Mouse (Mus musculus): ENCODE data around the gene Cers5.
A peak's percentile ranks its signal among the peaks of the same experiment; 100 is the strongest.
"Not testable (repeated sequence)": the region's sequence is repeated elsewhere in the genome, so short reads cannot be mapped to it uniquely, and the experiment has no call there.

Gene Cers5

DNA sequence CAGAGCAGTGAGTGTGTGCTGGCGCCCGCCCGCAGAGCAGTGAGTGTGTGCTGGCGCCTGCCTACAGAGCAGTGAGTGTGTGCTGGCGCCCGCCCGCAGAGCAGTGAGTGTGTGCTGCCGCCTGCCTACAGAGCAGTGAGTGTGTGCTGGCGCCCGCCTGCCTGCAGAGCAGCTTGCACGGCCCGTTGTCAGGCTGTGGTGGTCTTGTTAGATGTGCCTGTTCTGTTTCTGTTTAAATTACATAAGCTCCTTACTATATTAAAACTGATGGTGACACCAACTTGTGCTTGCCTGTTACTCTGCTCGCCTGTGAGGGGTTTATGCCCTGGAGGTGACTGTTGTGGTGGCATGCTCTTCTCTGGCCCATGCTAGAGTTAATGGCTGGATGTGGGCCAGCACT, 64.5 kb downstream of the Cers5 start:
- no peak for DNase-seq (ENCODE audit: low spot score in 2 of 2)

DNA sequence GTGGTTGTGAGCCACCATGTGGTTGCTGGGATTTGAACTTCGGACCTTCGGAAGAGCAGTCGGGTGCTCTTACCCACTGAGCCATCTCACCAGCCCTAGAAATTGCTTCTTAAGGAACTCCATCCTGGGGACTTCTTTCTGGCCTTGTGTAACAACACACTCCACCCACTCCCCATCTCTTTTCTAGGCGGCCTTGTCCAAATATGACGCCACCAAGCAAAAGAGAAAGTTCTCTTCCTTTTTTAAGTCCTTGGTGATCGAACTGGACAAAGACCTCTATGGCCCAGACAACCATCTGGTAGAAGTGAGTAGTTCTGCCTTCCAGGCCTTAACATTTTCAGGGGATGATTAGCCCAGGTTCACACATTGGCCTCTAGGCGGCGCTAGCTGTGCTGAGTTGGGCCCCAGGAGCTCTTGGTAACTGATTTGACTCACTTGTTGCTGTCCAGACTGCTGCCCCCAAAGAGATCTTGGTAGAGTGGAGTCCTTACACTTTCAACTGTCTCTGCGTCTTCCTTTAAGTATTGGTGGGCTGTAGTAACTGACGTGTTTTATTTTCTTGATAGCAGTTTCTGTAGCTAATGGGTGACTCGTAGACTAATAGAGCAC, 67.1 kb downstream of the Cers5 start, which contains the start of gene Gm17349:
Gene Gm17349 (minus strand): TSS at position 51 of the 609 bp plus-strand sequence.
- peak in 1 of 2 experiments; percentile 60 for DNase-seq (ENCODE audit: low spot score in 2 of 2)

DNA sequence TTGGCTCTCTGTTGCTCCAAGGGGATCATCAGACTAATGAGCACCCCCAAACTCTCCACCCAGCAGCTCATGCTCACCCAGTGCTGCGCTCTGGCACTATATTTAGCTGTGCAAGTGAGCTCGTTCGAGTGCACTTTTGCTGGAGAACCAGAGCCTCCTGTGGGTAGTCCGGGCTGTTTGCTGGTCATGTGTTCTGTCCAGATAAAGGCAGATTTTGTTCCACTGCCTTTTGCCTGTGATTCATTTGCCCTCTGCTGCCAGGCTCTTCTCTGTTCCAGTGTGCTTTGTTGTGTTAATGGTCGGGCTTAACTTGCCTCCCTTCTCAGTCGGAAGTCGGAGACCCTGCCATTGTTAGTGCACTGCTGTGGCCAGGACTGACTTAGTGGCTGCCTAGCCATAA, 67.8 kb downstream of the Cers5 start:
- peak in 1 of 2 experiments; percentile 62 for DNase-seq (ENCODE audit: low spot score in 2 of 2)

DNA sequence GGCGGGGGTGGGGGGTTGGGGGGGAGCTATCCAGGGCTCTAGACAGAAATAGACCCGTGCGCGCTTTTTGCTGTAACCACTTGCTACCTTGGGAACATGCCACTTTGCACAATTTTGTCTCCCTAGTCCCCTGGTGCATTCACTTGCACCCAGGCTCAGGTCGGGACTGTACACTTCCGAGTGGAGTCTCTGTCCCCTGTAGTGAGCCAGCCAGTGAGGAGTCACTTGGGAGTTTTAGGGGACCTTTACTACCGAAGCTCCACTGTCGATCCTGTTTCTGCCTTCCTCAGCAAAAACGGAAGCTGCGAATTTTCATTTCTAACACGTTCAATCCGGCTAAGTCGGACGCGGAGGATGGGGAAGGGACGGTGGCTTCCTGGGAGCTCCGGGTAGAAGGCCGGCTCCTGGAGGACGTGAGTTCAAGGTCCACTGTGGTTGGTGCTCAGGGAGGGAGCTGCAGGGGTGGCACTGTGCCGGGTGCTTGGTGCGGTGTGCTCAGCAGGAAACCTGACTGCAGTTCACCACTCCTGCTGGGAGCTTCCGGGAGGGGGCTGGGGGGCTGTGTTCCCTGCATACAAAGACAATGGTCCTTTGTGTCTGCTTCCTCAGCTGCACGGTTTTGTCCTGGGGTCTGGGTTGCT, 68.5 kb downstream of the Cers5 start:
- DNase-seq (ENCODE audit: low spot score in 2 of 2), result no peak

DNA sequence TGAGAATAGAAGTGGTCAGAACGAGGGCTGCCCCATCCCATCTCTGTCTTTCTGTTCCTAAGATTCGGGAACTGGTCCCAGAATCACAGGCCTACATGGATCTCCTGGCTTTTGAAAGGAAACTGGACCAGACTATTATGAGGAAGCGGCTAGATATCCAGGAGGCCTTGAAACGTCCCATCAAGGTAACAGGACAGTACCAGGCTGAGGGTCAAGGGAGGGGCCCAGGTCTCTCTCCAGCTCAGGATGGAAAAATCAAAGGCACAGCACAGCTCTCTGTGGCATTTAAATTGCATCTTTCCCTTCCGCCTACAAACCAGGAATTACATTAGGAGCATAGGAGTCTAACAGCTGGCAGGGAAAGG, 69.0 kb downstream of the Cers5 start:
- DNase-seq (ENCODE audit: low spot score in 2 of 2), result no peak

DNA sequence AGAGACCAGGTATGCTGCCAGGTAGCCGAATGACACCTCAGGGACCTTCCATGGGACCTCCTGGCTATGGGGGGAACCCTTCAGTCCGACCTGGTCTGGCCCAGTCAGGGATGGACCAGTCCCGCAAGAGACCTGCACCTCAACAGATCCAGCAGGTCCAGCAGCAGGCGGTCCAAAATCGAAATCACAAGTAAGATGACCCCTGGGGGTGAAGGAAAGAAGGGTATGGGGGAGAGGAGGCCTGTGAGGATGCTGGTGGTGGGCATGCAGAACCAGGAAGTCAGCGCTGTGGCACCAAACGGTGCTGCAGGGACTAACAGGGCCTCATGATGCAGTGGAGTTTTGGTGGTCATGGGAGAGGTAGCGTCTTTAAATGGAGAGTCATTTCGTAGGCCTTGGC, 69.6 kb downstream of the Cers5 start:
- no peak for DNase-seq (ENCODE audit: low spot score in 2 of 2)

DNA sequence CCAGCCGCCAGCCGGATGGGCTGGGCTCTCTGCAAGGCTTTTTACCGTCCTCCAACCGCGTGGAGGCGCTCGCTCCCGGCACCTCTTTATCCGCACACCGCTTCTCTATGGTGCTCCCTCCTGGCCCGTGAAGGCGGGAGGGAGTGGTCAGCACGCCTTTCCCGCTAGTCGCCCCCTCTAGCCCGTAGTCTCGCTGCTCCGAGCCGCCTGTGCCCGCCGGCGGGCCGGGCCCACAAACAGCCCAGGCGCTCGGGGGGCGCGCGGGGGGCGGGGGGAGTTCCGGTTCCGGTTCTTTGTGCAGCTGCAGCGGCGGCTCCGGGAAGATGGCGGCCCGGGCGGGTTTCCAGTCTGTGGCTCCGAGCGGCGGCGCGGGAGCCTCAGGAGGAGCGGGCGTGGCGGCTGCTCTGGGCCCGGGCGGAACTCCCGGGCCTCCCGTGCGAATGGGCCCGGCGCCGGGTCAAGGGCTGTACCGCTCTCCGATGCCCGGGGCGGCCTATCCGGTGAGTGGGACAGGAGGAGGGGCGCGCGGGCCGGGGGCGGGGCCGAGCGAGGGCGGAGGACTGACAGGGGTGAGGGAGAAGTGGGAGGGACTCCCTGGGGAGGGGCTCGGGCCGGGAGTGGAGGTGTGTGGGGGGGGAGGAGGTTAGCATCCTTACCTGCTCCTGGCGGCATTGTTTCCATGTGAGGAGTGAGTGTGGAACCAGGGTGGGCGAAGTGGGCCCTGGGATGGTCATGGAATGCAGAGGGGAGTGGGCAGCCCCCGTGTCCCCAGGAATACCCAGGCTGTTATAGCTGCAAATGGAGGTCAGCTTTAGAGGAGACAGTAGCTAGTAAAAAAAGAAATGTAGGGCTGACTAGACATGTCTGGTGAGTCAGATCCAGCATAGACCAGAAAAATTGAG, 70.4 kb downstream of the Cers5 start, which contains the start of gene Smarcd1:
Gene Smarcd1 (plus strand): TSS at position 131 of the 902 bp plus-strand sequence.
- peak; percentile 87 to 93 for DNase-seq (ENCODE audit: low spot score in 2 of 2)

DNA sequence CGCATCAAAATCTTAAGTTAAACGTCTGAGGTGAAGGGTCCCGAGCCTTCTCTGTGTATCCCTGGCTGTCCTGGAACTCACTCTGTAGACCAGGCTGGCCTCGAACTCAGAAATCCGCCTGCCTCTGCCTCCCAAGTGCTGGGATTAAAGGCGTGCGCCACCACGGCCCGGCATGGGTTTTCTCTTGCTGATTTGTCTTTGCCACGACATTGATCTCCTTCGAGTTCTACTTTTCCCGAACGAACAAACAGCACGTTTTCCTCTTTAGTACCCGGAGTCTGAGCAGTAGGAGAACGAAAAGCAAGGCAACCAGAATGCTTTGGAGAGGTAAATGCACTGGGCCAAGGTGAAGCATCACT, 71.1 kb downstream of the Cers5 start:
- not testable (repeated sequence) for DNase-seq (ENCODE audit: low spot score in 2 of 2)

DNA sequence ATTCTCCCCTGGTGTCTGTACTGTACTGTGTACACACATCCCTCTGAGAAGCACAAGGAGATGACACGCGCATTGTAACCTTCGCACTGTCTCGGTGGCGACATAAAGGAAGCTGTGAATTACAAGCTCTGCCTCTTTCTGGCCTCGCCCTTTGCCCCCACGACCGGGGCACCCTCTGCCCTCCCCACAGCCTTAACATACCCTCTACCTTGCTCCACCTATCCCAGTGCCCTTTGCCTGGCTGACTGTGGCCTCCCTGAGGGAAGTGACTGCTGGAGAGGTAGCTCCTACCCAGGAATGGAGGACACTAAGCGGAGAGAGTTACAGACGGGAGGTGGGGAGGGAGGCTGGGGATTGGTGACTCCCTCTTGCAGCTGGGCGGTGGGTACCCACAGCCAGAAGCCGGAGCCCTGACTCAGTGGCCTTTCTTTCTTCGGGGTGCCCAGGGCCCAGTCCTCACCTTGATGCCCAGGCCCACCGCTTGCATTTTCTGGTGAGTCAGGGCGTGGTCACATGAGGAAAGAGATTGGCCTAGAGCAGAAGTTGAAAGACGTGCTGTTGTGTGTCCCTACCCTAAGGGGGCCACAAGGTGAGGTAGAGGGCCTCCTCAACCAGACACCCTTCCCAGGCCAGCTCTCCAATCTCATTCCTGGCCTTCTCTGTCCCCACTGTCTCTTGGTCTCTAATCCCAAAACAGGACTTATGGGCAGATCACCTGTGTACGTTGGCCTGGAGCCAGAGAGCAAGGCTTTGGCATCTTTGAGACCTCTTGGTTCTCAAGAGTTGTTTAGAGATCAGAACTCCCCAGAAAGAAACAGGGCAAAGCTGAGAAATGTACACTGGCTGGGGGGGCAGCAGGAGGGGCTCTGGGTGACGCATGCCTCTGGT, 72.2 kb downstream of the Cers5 start:
- DNase-seq (ENCODE audit: low spot score in 2 of 2), result no peak

DNA sequence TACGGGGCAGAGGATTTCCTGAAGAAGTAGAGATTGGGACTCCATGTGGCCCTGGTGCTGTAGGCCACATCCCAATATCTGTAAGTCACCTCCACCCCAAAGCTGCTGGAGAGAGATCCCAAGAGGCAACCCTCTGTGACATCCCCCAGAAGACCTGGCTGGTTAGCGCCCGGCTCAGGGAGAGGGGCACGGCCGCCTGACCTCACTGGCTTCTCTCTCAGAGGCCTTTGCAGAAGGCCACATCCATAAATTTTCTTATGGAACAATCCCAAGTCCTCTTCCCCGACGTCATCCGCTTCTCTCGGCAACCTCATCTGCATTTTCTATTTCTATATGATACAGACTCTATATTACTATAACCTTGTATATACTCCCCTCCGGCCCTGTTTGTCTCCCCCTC, 73.0 kb downstream of the Cers5 start:
- no peak for DNase-seq (ENCODE audit: low spot score in 2 of 2)

DNA sequence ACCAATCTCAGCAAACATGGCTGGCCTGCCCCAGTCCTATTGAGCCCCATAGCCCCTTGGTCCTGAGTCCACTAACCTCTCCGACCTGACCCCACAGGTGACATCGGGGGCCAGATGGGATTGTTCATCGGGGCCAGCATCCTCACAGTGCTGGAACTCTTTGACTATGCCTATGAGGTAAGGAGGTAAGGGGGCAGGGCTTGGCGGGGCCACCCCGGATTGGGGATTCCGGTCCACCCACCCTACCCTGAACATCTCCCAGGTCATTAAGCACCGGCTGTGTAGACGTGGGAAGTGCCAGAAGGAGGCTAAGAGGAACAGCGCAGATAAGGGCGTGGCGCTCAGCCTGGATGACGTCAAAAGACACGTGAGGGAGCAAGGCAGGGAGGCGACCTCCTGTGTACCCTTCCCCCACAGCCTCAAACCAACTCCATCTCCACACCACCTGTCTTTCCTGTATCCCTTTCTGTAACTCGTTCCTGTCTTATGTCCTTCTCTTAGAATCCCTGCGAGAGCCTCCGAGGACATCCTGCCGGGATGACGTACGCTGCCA, 74.1 kb downstream of the Cers5 start:
- DNase-seq (ENCODE audit: low spot score in 2 of 2), result no peak

DNA sequence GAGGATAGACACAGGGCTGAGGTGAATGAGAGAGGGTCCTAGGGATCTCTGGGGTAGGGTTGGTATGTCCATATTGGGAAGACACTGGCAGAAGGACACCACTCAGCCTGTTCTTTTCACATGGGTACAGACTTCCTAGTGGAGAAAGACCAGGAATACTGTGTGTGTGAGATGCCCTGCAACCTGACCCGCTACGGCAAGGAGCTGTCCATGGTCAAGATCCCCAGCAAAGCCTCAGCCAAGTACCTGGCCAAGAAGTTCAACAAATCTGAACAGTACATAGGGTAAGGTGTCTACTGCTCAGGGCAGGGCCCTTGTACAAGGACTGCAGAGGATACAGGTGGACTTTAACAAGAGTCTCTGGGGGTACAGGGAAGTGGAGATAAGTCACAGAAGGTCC, 75.4 kb downstream of the Cers5 start:
- no peak for DNase-seq (ENCODE audit: low spot score in 2 of 2)

DNA sequence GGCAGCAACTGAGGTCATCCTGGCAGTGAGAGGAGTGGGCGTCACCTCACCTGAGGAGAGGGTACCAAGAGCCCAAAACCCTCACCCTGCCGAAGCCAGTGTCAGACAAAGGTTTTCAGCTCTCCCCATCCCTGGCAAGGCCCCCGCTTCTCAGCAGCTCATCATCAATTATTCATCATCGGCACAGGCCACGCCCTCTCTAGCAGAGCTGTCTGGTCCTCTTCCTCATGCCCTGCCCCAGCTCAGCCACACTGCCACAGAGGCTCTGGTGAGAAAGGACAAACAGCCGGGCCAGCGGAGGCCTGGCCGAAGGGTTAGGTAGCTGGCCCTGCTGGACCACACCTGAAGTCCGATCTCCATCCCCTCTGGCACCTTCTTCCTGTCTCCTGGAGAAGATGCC, 80.7 kb downstream of the Cers5 start:
- DNase-seq (ENCODE audit: low spot score in 2 of 2), result no peak

DNA sequence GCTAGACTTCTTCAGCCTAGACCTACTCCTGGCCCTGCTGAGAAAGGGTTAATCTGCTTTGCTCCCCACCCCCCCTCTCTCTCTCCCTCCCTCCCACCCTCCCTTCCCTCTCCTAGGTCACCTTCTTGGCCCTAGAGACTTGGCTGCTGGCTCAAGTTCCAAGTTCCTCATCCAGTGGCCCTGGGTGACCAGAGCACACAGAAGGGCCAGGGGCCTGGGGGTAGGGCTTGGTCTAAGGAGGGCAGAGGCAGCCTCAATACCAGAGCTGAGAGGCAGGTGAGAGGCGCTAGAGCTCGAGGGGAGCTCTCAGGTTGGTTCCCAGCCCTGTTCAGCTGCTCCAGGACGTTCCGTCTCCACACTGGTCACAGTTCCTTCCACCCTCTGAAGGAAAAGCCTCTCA, 81.8 kb downstream of the Cers5 start:
- no peak for DNase-seq (ENCODE audit: low spot score in 2 of 2)

DNA sequence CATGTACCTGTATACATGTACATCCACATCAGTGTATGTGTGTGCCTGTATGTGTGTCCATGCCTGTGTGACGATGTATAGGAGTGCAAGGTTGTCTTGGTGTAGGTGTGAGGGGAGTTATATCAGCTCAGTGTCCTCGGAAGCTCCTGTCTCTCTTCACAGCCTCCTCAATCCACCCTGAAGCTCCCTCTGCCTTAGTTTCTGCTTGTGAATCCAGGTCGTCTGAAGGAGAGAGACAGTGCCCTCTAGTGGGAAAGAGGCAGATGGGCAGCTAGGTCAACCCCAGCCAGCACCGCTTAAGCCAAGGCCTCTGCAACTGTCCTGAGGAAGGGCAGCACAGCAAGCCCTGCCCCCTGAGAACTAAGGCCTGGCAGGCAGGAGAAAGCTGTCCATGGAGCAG, 84.0 kb downstream of the Cers5 start:
- DNase-seq (ENCODE audit: low spot score in 2 of 2), result peak in 1 of 2 experiments; percentile 55

Measured in heart, adult 9 months (tissue).